Mouse (Mus musculus) embryonic stem cell, embryonic (primary cell): ENCODE measurements around the gene Nuak1.

Source experiments
- CTCF ChIA-PET, 4 experiments: fragments of 300-600 bp in 2 of 4; fragments of 350-600 bp in 2 of 4; sonication (Branson Sonifier 250); formaldehyde crosslinking; loops; one replicate each; lab custom pipeline; 2022; ENCODE audit warnings: inconsistent platforms in 2 of 4; lab: Charles Lee
- POLR2A ChIA-PET, 4 experiments: fragments of 300-600 bp in 2 of 4; fragments of 350-600 bp in 2 of 4; sonication (Branson Sonifier 250); formaldehyde crosslinking; loops; one replicate each; lab custom pipeline; 2022; ENCODE audit warnings: antibody characterized with exemption in 4 of 4, inconsistent platforms in 1 of 4; lab: Charles Lee

The Nuak1 gene

GRCm38 (mm10) chr10:84339456-84339855, 100.9 kb downstream of the Nuak1 start:
- ChIA-PET POLR2A (interaction anchor here in 1 of 4 experiments (0.6 kb wide), 1 partner anchor 47 kb away, joined by 5 read pairs; no protein-coding TSS in a partner anchor), CTCF (no interaction called here)

- ChIA-PET POLR2A (no interaction called here), CTCF (no interaction called here)
Observed at GRCm38 (mm10) chr10:84338752-84339151, 101.6 kb downstream of the Nuak1 start.

- POLR2A ChIA-PET: no interaction called here
Observed at GRCm38 (mm10) chr10:84335441-84335840, 105.0 kb downstream of the Nuak1 start.

GRCm38 (mm10) chr10:84329822-84330221, 110.6 kb downstream of the Nuak1 start:
- POLR2A ChIA-PET: interaction anchor here in 1 of 4 experiments (0.6 kb wide), 1 partner anchor 61 kb away, joined by 4 read pairs; no protein-coding TSS in a partner anchor
- CTCF ChIA-PET: interaction anchor here in 1 of 4 experiments (0.5 kb wide), 1 partner anchor 1021 kb away, joined by 3 read pairs; no protein-coding TSS in a partner anchor

More at GRCm38 (mm10) chr10:84335441-84335840, 105.0 kb downstream of the Nuak1 start:
- CTCF ChIA-PET: no interaction called here

GRCm38 (mm10) chr10:84329336-84329735, 111.1 kb downstream of the Nuak1 start:
- POLR2A ChIA-PET: no interaction called here
- CTCF ChIA-PET: no interaction called here

GRCm38 (mm10) chr10:84324018-84324417, 116.4 kb downstream of the Nuak1 start:
- ChIA-PET CTCF (no interaction called here), POLR2A (interaction anchor here in 1 of 4 experiments (0.7 kb wide), 2 partner anchors 20 to 475 kb away, joined by 3 to 4 read pairs; no protein-coding TSS in a partner anchor)
